Mouse (Mus musculus): ENCODE results near the gene Casp9. TPM values are rescaled to one million over a fixed set of nuclear protein-coding genes. Genes with fewer than 3 reads are reported as not detected.

Casp9 gene
- total RNA-seq, 2 experiments from 2014 or later, result 20.9 to 26.9 TPM

DNA sequence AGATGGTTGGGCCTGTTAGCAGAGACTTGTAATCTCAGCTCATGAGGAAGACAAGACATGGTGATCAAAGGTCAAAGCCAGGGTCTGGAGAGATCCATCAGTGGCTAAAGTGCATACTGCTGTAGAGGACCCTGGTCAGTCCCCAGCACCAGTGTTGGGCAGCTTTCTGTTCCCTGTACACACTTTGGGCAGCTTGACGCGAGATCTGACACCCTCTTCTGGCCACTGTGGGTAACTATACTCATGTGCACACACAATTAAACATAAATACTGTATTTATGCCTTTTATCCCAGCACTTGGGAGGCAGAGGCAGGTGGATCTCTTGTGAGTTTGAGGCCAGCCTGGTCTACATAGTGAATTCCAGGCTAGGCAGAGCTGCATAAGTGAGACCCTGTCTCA lies 17.6 kb downstream of the Casp9 start:
- intact Hi-C loops (cut with DNase I), result no loop called here
- no peak for DNase-seq (ENCODE audit: low spot score in 2 of 2)

DNA sequence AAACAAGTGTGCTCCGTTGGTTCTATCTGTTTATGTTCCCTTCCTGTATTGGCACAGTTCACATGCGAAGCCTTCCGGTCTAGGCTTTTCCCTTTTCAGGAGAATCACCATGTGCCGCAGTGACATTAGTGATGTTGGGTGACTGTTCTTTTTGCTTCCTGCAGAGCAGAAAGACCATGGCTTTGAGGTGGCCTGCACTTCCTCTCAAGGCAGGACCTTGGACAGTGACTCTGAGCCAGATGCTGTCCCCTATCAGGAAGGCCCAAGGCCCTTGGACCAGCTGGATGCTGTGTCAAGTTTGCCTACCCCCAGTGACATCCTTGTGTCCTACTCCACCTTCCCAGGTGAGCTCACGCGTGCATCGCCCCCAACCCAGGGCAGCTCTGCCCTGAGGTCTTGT lies 18.0 kb downstream of the Casp9 start:
- intact Hi-C loops (cut with DNase I), result no loop called here
- DNase-seq (ENCODE audit: low spot score in 2 of 2), result no peak

DNA sequence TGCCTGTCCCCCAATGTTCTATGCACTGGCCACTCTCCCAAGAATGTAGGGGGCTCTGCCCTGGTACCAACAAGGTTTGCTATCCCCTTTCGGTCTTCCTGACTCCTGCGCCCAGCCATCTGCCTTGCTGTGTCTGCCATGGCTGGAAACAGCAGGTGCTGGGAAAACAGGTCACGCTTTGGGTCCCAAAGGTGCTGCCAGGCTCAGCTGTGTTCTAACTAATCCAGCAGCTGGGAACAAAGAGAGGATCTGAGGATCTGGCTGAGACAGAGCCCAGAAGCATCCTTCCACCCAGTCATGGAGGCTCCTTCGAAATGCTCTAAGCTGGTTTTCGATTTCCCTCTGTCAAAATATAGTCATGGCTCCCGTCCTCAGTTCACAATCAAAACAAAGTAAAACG lies 22.9 kb downstream of the Casp9 start:
- DNase-seq (ENCODE audit: low spot score in 2 of 2), result no peak
- intact Hi-C loops (cut with DNase I), result no loop called here

DNA sequence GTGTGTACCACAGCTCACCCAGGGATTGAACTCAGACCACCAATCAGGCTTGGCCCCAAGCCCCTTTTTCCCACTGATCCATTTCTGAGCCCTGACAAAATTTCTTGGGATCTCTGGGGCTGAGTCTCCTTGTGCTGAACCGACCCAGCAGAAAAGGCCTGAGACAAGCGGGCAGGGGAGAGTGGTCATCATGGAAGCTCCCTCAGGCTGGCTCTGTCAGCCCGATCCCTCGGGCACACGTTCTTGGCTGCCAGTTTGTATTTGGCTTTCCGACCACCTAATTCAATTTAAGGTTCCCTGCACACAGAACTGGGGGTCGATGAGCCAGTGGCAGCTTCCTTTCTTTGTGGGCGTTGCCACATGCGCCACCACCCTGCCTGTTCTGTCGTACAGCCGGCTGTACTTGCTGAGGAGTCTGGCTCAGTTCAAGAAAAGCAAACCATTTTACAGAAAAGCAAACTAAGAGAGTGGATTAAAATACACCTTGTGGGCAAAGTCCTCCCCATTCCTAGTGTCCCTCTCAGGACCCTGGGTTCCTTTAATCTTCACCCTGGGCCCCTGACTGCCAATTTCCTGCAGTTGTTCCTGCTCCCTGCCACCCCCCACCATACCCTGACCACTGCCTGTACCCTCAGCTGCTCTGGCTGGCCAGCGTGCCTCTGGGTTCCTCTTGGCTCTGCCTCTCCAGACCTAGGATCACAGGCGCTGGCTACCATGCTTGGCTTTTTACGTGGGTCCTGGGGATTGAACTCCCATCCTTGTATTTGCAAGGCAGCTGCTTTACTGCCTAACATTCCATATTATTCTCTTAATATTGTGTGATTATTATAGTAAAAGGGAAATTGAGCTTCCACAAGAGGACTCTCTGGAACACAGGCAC lies 23.6 kb downstream of the Casp9 start:
- DNase-seq (ENCODE audit: low spot score in 2 of 2), result no peak
- intact Hi-C loops (cut with DNase I), result no loop called here

DNA sequence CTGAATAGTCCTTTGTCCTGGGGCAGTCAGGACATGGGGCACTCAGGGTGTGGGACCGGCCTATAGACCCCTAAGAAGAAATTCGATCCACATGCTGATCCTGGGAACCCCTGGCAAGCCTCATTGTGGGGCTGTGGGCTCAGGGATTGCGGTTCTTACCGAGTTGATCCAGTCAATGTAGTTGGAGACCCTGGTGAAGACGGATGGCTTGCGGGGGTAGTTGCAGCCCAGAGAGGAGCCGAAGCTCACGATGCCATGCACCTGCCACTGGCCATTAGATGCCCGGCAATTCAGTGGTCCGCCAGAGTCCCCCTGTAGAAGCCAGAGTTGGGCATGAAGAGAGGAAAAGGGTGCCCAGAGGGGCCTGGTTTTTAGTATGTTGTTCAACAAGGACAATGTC lies 24.3 kb downstream of the Casp9 start:
- intact Hi-C loops (cut with DNase I), result no loop called here
- DNase-seq (ENCODE audit: low spot score in 2 of 2), result no peak

DNA sequence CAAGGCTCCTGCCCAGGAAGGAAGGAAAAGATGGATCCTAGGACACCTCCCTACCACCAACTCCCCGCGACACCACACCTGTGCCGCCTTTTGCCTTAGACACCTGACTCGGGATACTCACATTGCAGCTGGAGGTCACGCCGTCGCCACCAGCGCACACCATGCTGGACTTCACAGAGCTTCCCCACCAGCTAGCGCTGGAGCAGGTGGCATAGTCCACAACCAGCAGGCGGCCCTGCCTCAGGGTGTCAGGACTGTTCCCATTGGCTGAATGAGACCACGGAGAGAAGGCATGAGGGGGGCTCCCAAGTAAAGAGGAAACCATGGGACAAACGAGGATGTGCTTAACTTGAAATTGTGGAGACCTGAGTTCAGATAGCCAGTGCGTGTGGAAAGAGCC lies 25.4 kb downstream of the Casp9 start:
- DNase-seq (ENCODE audit: low spot score in 2 of 2), result no peak
- intact Hi-C loops (cut with DNase I), result no loop called here

DNA sequence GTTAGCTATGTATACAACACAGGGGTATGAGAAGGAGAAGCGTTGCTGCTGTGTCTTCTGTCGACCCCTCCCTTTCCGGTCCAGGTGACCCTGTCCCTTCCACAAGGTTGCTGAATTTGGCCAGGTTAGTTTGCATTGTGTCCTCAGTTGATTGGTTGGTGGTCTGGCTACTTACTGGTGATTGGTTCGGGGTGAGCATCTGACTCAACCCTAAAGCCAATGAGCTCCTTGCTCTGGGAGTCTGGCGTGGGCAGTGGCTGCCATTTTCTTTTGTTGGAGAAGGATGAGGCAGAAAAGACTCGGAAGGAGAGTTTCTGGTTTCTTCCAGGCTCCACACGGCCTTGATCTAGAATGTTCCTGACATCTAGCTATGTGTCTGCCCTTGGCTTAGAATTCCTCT lies 25.9 kb downstream of the Casp9 start:
- no peak for DNase-seq (ENCODE audit: low spot score in 2 of 2)
- intact Hi-C loops (cut with DNase I), result no loop called here

DNA sequence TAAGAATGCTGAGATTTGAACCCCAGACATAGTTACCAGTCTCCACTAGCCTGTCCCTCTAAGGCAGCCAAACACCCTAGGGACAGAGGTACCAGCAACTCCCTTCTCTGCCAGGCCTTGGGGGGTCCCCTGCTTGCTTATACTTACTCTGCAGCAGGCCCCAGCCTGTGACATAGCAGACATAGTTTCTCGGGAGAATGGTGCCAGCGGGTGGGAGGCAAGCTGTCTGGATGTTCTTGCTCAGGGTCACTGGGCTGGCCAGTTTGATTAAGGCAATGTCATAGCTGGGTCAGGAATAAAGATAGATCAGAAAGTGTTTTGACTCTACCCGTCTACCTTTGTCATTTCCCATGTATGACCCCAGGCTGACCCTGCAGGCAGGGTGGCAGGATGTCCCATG lies 27.8 kb downstream of the Casp9 start:
- intact Hi-C loops (cut with DNase I), result no loop called here
- DNase-seq (ENCODE audit: low spot score in 2 of 2), result no peak

DNA sequence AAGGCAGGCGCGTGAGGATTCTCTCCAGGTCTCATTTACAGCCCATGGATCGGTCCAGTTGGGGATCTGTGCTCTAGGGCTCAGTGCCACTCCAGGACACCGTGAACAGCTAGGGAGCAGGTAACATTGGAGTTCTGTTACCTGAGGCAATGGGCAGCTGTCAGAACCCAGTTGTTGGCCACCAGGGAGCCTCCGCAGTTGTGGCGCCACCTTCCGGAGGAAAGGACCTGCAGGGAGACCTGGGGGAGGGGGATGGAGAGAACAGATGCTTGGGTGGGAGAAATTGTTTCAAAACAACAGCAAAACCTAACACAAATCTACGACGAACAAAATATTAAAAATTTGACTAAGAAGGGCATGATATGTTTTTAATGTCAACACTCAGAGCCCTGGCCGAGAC lies 28.7 kb downstream of the Casp9 start:
- DNase-seq (ENCODE audit: low spot score in 2 of 2), result no peak

DNA sequence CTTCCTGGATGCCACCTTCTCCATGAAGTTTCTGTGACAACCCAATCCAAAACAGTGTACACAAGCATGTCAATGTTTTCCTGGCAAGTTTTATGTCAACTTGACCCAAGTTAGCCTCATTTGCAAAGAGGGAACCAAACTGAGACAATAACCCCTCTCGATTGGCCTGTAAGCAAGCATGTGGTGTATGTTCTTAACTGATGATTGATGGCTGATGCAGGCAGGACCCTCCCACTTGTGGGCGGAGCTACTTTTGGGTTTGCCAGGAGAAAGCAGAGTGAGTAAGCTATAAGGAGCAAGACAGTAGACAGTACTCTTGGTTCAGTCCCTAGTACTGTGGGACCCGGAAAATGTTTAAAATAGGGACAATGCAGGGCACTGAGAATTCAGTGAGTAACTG lies 29.6 kb downstream of the Casp9 start:
- intact Hi-C loops (cut with DNase I), result no loop called here
- no peak for DNase-seq (ENCODE audit: low spot score in 2 of 2)

More for the DNA sequence above, 28.7 kb downstream of the Casp9 start:
- intact Hi-C loops (cut with DNase I), result no loop called here

DNA sequence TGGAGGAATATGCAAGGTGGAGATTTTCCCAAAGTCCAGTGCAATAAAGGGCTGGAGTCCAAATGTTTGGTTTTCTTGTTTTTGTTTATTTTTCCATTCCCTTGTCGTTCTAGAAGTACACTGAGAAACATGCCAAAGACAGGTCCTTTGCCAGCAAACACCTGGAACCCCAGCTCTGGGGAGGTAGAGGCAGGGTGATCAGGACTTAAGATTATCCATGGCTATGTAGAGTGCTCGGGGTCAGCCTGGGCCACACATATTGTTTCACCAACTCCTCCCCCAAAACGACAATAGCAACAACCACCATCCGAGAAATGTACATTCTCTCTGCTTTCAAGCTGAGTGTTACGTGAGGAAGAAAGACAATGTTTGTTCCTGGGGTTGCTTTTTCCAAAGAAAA lies 32.6 kb downstream of the Casp9 start, which contains the start of gene Cela2a:
TSS of gene Cela2a (minus strand) at position 101 of the 400 bp plus-strand sequence.
- no peak for DNase-seq (ENCODE audit: low spot score in 2 of 2)
- intact Hi-C loops (cut with DNase I), result no loop called here

DNA sequence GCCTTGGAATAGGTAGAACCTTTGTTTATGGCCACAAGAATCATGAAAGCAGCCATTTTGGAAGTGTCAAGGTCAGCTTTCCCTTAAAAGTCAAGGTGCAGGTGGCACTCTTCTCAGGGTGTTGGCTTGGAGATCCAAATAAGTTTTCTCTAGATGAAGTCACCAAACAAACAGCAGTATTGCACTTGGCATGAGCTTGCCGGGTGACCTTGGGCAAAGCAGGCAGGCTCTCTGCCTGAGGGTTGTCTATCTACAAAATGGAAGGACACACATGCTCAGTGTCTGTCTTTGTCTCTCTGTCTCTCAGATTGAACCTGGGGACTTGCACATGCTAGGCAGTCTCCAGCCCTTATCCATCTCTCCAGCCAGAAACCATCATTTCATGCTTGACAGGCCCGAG lies 34.0 kb downstream of the Casp9 start:
- intact Hi-C loops (cut with DNase I), result no loop called here
- no peak for DNase-seq (ENCODE audit: low spot score in 2 of 2)

DNA sequence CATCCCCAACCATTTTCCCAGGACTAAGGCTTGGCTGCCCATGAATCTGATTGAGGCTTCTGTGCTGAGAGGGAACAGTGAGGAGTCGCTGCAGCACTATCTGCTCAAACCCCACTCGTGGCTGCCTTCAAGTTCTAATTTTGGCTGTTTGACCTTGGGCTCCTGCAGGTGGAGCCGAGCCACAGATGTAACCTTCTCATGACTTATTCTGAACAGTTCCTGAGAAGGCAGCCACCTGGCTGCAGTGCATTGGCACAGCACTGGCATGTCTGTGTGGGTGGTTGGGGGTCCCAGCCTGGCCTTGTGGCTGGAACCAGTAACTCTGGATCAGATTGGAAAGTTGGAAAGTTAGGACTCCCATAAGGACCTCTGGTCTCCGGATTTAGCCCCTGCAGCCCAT lies 34.8 kb downstream of the Casp9 start:
- DNase-seq (ENCODE audit: low spot score in 2 of 2), result no peak
- intact Hi-C loops (cut with DNase I), result no loop called here

DNA sequence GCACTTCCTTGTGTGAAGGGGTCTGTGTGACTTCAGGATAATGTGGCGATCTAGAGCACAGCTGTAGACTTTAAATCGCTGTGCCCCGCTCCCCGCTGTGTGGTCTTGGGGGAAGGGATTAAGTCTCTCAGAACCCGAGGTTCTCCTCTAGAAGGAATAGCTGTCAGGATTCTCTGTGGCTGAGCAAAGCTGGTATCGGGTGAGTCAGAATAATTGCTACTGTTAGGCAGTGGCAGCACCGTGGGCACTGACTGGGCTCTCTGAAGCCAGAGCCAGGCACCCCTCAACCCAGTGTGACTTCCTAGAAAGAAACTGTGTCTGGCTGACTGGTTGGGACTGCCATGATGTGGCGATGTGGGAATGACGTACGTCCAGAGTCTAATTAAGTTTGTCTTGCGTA lies 37.0 kb downstream of the Casp9 start:
- intact Hi-C loops (cut with DNase I), result no loop called here
- DNase-seq (ENCODE audit: low spot score in 2 of 2), result no peak

DNA sequence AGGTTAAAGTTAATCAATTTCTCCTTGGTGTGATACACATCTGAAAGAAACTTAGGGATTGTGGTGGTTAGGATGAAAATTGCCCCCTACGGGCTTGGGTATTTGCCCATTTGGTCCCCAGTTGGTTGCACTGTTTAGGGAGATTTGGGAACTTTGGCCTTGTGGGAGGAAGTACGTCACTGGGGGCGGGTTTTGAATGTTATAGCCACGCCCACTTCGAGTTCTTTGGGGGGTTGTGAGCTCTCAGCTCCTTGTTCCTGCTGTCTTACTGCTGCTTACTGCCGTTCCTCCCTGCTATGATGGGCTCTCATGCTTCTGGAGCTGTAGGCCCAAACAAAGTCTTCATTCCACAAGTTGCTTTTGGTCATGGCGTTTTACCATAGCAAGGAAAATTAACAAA lies 37.9 kb downstream of the Casp9 start:
- DNase-seq (ENCODE audit: low spot score in 2 of 2), result no peak
- intact Hi-C loops (cut with DNase I), result no loop called here

DNA sequence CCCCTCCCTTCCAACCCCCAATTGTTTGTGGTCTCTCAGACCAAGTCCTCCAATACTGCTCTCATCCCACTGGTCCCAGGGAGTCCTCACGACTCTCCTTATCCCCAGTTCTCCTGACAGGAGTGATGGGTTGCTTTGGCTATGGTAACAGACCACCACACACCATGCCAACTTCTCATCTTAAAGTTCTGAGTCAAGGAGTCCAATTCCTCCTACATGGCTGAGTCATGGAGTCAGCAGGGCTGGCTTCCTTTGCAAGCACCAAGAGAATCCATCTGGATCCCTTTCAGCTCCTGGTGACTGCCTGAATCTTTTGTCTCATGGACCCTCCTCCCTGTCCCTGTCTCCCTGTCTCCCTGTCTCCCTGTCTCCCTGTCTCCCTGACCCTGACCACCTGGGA lies 40.5 kb downstream of the Casp9 start:
- peak; percentile 39 to 44 for DNase-seq (ENCODE audit: low spot score in 2 of 2)
- intact Hi-C loops (cut with DNase I), result no loop called here

DNA sequence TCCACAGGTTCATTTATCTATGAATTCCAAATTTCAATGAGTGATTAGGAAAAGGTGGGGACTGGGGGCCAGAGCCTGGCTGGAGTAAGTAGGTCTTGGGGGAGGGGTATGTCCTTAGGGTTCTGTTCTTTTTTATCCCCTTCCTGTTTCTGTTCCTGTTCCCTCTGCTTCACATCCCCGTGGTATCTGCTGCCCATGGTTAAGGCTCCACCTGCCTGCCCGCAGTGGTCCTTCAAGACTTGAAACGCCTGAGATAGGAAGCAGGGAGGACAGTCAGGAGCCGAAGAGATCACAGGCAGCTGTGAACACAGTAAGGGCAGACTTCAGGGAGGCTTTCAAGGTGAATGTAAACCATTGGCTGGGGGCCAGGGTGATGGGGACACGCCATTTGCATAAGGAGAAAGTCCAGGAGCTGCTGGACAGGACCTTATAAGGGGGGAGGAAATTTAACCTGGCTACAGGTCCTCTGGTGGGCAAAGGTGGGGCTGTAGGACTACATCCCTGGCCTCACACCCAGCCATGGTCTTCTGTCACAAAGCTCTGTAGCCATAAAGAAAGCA lies 41.2 kb downstream of the Casp9 start:
- DNase-seq (ENCODE audit: low spot score in 2 of 2), result no peak
- intact Hi-C loops (cut with DNase I), result no loop called here

DNA sequence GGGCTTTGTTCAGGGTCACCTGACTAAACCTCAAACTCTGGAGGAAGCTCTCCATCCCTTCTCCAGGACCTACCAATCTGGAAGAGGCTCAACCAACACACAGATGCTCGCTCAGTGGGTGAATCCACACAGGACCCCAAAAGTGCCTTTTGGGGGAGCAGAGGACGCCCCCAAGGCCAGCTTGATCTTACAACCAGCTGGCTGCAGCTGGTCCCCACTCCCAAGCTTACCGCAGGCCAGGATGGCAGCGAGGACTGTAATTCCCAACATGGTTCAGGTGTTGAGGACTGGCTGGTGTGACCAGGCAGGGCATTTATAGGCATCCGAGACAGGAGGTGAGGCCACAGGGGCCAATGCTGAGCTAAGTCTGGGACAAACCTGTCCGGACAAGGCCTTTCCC lies 52.6 kb downstream of the Casp9 start, which contains the start of gene Ctrc:
TSS of gene Ctrc (minus strand) at position 361 of the 400 bp plus-strand sequence.
- no peak for DNase-seq (ENCODE audit: low spot score in 2 of 2)
- intact Hi-C loops (cut with DNase I), result no loop called here

DNA sequence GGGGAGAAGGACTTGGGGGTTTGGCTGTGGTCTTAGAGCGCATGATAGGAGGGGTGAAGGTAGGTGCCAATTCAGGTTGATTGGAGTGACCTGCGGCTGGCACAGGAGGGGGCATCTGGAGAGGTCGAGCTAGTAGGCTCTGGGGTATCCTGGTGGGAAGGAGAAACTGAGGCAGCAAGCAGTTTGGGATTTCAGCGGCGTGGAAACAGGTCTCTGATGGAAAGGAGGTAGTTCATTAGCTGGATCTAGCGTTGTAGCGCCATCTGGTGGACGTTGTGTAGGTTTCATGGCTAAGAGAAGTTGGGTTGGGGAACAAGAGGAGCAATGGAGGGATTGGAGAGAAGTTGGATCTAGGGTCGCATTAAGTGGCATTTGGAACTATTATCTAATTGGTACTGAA lies 60.0 kb downstream of the Casp9 start:
- intact Hi-C loops (cut with DNase I), result loop anchor here (2.0 kb wide), 1 partner anchor 45 kb away; no protein-coding TSS in a partner anchor
- DNase-seq (ENCODE audit: low spot score in 2 of 2), result peak in 1 of 2 experiments; percentile 66

DNA sequence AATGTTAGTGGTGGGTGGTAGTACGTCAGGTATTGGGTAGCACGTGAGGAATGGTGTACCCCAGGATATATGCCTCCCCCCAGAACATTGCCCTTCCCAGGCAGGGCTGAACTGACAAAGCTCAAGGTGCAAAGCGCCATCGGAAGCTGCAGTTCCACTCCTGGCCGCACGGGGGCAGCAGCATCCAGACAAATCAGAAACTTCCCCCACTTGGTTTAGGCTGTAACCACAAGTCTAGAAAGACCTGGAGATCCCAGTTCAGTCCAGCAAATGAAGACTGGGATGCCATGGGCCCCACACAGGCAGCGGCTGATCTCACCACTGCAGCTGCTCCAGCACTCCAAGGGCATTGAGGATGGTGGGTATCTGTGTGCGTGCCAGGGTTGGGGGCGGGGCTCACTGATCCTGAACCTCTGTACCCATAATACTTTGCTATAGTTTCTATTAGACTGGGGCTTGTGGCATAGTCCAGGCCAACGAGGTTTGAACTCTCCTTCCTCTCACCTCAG lies 64.1 kb downstream of the Casp9 start:
- peak; percentile 82 to 86 for DNase-seq (ENCODE audit: low spot score in 2 of 2)
- intact Hi-C loops (cut with DNase I), result loop anchor here (1.0 kb wide), 1 partner anchor 101 kb away; no protein-coding TSS in a partner anchor

DNA sequence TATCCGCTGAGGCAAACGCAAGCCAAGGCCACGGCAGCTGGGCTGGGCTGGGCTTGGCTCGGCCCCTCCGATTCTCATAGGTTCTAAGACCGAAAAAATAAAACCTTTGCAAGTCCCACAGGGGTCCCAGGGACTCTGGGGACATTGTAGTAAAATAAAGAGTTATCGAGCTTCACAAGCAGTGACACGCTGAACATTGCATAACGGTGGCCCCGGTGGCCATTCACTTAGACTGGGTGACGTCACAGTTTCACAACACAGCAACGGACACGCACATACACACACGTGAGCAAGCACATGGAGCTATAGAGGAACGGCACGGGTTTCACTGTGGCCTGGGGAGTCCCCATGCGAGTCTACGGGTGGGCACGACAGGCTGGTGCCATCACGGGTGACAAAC lies 65.1 kb downstream of the Casp9 start:
- DNase-seq (ENCODE audit: low spot score in 2 of 2), result no peak
- intact Hi-C loops (cut with DNase I), result no loop called here
